Mouse (Mus musculus): ENCODE data around the gene Tbc1d2b.

Gene Tbc1d2b

GRCm38 (mm10) chr9:90204396-90204915 is 66.1 kb downstream of the Tbc1d2b start:
- DNase-seq (ENCODE audit: low spot score in 2 of 2): no peak

GRCm38 (mm10) chr9:90203233-90203632 is 67.4 kb downstream of the Tbc1d2b start:
- no peak for DNase-seq (ENCODE audit: low spot score in 2 of 2)

- DNase-seq (ENCODE audit: low spot score in 2 of 2): no peak
Measured at GRCm38 (mm10) chr9:90201541-90201940, 69.1 kb downstream of the Tbc1d2b start.

- no peak for DNase-seq (ENCODE audit: low spot score in 2 of 2)
Measured at GRCm38 (mm10) chr9:90201096-90201495, 69.5 kb downstream of the Tbc1d2b start.

GRCm38 (mm10) chr9:90200501-90200900 is 70.1 kb downstream of the Tbc1d2b start:
- no peak for DNase-seq (ENCODE audit: low spot score in 2 of 2)

- no peak for DNase-seq (ENCODE audit: low spot score in 2 of 2)
Measured at GRCm38 (mm10) chr9:90199611-90200010, 71.0 kb downstream of the Tbc1d2b start.

GRCm38 (mm10) chr9:90198531-90199449 is 71.8 kb downstream of the Tbc1d2b start:
- DNase-seq (ENCODE audit: low spot score in 2 of 2): peak; percentile 10 to 28

GRCm38 (mm10) chr9:90197866-90198383 is 72.7 kb downstream of the Tbc1d2b start:
- DNase-seq (ENCODE audit: low spot score in 2 of 2): no peak

- no peak for DNase-seq (ENCODE audit: low spot score in 2 of 2)
Measured at GRCm38 (mm10) chr9:90197116-90197665, 73.4 kb downstream of the Tbc1d2b start.

- no peak for DNase-seq (ENCODE audit: low spot score in 2 of 2)
Measured at GRCm38 (mm10) chr9:90196262-90196661, 74.3 kb downstream of the Tbc1d2b start.

GRCm38 (mm10) chr9:90195000-90195399 is 75.6 kb downstream of the Tbc1d2b start:
- no peak for DNase-seq (ENCODE audit: low spot score in 2 of 2)

- no peak for DNase-seq (ENCODE audit: low spot score in 2 of 2)
Measured at GRCm38 (mm10) chr9:90189391-90189790, 81.2 kb downstream of the Tbc1d2b start.

- DNase-seq (ENCODE audit: low spot score in 2 of 2): no peak
Measured at GRCm38 (mm10) chr9:90188893-90189292, 81.7 kb downstream of the Tbc1d2b start.

- no peak for DNase-seq (ENCODE audit: low spot score in 2 of 2)
Measured at GRCm38 (mm10) chr9:90185356-90185910, 85.2 kb downstream of the Tbc1d2b start.

- DNase-seq (ENCODE audit: low spot score in 2 of 2): no peak
Measured at GRCm38 (mm10) chr9:90184116-90184515, 86.5 kb downstream of the Tbc1d2b start.

- no peak for DNase-seq (ENCODE audit: low spot score in 2 of 2)
Measured at GRCm38 (mm10) chr9:90183550-90183949, 87.1 kb downstream of the Tbc1d2b start.

- no peak for DNase-seq (ENCODE audit: low spot score in 2 of 2)
Measured at GRCm38 (mm10) chr9:90182636-90183421, 87.8 kb downstream of the Tbc1d2b start.

GRCm38 (mm10) chr9:90181656-90182388 is 88.8 kb downstream of the Tbc1d2b start:
- no peak for DNase-seq (ENCODE audit: low spot score in 2 of 2)

GRCm38 (mm10) chr9:90179409-90179808 is 91.2 kb downstream of the Tbc1d2b start:
- DNase-seq (ENCODE audit: low spot score in 2 of 2): no peak

- no peak for DNase-seq (ENCODE audit: low spot score in 2 of 2)
Measured at GRCm38 (mm10) chr9:90173330-90173729, 97.3 kb downstream of the Tbc1d2b start.
